Mouse (Mus musculus): ENCODE results near the gene Fhit. TPM values are rescaled to one million over a fixed set of nuclear protein-coding genes. Genes with fewer than 3 reads are reported as not detected.

Fhit gene
- total and polyA plus RNA-seq, 2 experiments from 2014 or later: 9.9 to 11.8 TPM

DNA sequence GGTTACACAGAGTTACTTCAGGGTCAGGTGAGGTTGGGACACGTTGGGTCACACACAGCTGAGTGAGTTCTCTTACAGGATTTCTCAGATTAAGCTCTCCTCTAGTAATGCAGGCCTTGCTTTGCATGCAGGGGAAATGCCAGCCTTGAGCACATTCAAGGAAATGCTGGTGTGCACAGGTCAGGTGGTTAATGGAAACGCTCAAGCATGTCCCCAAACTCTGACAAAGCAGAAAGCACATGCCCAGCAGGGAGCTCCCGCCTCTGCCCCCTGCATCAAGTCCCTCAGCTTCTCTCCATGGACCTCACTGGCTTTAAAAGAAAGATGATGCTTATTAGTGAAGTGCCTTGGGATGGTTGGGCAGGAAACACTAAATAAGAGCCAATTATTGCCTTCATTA lies 530.1 kb downstream of the Fhit start:
- H3K9me3 ChIP-seq (ENCODE audit: low read length): no peaks in the 10 kb centered on the region
- no peaks in the 10 kb centered on the region for H3K27me3 ChIP-seq (ENCODE audit: insufficient read depth, low read length)
- H3K4me1 ChIP-seq (ENCODE audit: insufficient read depth, low read length): no peaks in the 10 kb centered on the region
- no peak overlapping the region for H3K9ac ChIP-seq (replicated peaks; ENCODE audit: low read length, poor library complexity, severe bottlenecking)
- no peak overlapping the region for H3K27ac ChIP-seq (ENCODE audit: low read depth, low read length)
- no peak overlapping the region for H3K4me2 ChIP-seq (ENCODE audit: low read depth, low read length, poor library complexity, severe bottlenecking)
- WGBS: 48% methylated on average over 3 of the region's 3 CpGs
- TF ChIP-seq CTCF (IDR thresholded peaks at IDR 0.05): no peak
- H3K36me3 ChIP-seq (ENCODE audit: insufficient read depth, low read length): no peaks in the 10 kb centered on the region
- no peak overlapping the region for H3K4me3 ChIP-seq (ENCODE audit: low read depth, low read length)
- no peak for ATAC-seq (ENCODE audit: low FRiP score)
- DNase-seq (ENCODE audit: low spot score): no peak

DNA sequence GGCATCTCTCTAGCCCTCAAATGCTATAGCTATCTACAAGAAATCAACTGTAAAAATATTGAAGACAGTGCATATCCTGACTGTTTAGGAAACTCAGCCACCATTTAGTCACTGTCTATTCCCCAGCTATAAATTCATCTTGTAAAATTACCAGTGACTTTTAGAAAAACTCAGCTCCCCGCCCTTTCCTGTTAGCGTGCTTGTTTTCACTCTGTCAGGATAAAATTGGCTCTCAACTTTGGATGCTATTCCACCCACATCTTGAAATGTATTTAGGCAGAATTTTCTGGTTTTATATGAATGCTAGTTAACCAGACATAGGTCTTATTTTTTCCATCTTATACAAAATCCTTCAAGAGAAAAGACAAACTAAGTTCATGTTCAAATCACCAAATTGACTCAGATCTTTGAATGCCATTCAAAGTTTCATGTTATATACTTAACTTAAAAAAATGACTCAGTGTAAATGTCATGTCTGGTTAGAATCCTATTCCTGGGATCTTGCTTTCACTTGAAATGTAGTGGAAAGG lies 530.9 kb downstream of the Fhit start:
- H3K4me3 ChIP-seq (ENCODE audit: low read depth, low read length): no peak overlapping the region
- ATAC-seq (ENCODE audit: low FRiP score) (no peak), DNase-seq (ENCODE audit: low spot score) (no peak)
- no peaks in the 10 kb centered on the region for H3K36me3 ChIP-seq (ENCODE audit: insufficient read depth, low read length)
- H3K4me1 ChIP-seq (ENCODE audit: insufficient read depth, low read length): no peaks in the 10 kb centered on the region
- no peak overlapping the region for H3K27ac ChIP-seq (ENCODE audit: low read depth, low read length)
- no peaks in the 10 kb centered on the region for H3K27me3 ChIP-seq (ENCODE audit: insufficient read depth, low read length)
- H3K9me3 ChIP-seq (ENCODE audit: low read length): no peaks in the 10 kb centered on the region
- TF ChIP-seq CTCF (IDR thresholded peaks at IDR 0.05): no peak
- WGBS: 97% methylated on average over 2 of the region's 2 CpGs
- no peak overlapping the region for H3K9ac ChIP-seq (replicated peaks; ENCODE audit: low read length, poor library complexity, severe bottlenecking)
- H3K4me2 ChIP-seq (ENCODE audit: low read depth, low read length, poor library complexity, severe bottlenecking): no peak overlapping the region

DNA sequence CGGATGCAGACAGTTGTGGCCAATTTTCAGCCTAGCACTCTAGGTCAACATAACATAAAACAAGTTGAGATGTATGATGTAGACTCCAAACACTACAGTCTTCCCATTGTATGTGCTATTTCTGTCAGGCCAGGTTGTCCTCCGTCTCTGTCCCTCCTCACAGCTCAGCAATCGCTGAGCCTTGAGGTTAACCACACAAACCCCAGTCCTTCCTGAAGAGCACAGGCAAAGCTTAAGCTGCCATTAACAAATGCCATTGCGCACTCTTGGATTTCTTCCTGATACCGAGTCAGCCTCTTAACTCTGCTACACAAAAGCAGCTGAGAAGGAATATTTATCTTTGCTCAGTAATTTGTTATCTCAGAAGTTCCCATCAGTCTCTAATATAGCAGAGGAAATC lies 568.4 kb downstream of the Fhit start:
- 82% methylated on average over 5 of the region's 5 CpGs for WGBS
- H3K4me3 ChIP-seq (ENCODE audit: low read depth, low read length): no peak overlapping the region
- H3K27me3 ChIP-seq (ENCODE audit: insufficient read depth, low read length): no peaks in the 10 kb centered on the region

DNA sequence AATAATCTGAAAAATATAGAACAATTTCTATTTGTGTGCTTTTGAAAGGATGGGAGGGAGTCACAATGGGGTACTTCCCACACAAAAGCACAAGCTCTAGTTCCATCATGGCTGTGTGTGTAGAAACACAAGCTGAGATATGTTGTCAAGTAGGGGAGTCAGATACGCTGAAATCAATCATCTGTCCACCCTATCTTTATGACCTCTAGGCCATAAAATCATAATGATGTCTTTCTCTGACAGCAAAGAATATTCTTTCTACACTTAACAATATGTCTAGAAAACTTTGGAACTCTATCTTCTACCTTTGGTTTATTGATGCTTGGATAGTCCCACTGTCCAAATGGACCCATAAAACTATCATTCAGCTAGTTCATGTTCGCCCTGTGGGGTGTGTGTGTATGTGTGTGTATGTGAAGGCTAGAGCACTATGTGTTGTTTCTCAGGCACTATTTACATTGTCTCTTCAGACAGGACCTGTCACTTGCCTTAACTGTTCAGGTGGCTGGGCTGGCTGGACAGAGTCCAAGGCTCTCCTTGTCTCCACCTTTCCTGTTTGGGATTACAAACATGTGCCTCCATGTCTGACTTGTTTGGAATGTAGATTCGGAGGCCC lies 592.8 kb downstream of the Fhit start:
- Histone ChIP-seq H3K27ac (ENCODE audit: low read depth, low read length) (no peak overlapping the region), H3K27me3 (ENCODE audit: insufficient read depth, low read length) (no peaks in the 10 kb centered on the region), H3K4me2 (ENCODE audit: low read depth, low read length, poor library complexity, severe bottlenecking) (no peak overlapping the region), H3K36me3 (ENCODE audit: insufficient read depth, low read length) (no peaks in the 10 kb centered on the region), H3K9ac (replicated peaks; ENCODE audit: low read length, poor library complexity, severe bottlenecking) (no peak overlapping the region), H3K9me3 (ENCODE audit: low read length) (no peaks in the 10 kb centered on the region), H3K4me3 (ENCODE audit: low read depth, low read length) (no peak overlapping the region), H3K4me1 (ENCODE audit: insufficient read depth, low read length) (no peaks in the 10 kb centered on the region)
- ATAC-seq (ENCODE audit: low FRiP score): no peak
- no peak for TF ChIP-seq CTCF (IDR thresholded peaks at IDR 0.05)
- WGBS: 94% methylated on average over 3 of the region's 3 CpGs
- no peak for DNase-seq (ENCODE audit: low spot score)

More for the DNA sequence above, 568.4 kb downstream of the Fhit start:
- H3K36me3 ChIP-seq (ENCODE audit: insufficient read depth, low read length): no peaks in the 10 kb centered on the region
- H3K9me3 ChIP-seq (ENCODE audit: low read length): no peaks in the 10 kb centered on the region
- no peaks in the 10 kb centered on the region for H3K4me1 ChIP-seq (ENCODE audit: insufficient read depth, low read length)
- no peak for ATAC-seq (ENCODE audit: low FRiP score)
- DNase-seq (ENCODE audit: low spot score): no peak
- TF ChIP-seq CTCF (IDR thresholded peaks at IDR 0.05): no peak
- no peak overlapping the region for H3K4me2 ChIP-seq (ENCODE audit: low read depth, low read length, poor library complexity, severe bottlenecking)
- no peak overlapping the region for H3K9ac ChIP-seq (replicated peaks; ENCODE audit: low read length, poor library complexity, severe bottlenecking)
- no peak overlapping the region for H3K27ac ChIP-seq (ENCODE audit: low read depth, low read length)

DNA sequence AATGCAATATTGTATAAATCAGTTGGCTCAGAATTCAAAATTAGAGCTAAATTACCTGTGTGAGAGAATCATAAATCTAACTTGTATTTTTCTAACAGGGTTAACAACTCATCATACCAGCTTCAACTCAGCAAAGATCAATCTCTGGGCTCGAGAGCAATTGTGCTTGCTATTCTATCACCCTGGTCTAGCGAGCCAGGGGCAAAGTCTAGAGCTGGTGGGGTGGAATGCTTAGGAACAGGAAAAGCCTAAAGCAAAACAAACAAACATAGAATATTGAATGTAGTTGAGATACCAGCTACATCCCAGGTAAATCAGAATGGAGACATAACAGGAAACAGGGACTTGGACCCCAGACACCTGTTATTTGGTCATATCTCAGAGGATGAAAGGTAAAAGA lies 594.1 kb downstream of the Fhit start:
- no peak overlapping the region for H3K27ac ChIP-seq (ENCODE audit: low read depth, low read length)
- WGBS: 86% methylated on average over 2 of the region's 2 CpGs
- TF ChIP-seq CTCF (IDR thresholded peaks at IDR 0.05): no peak
- ATAC-seq (ENCODE audit: low FRiP score) (no peak), DNase-seq (ENCODE audit: low spot score) (no peak)
- H3K36me3 ChIP-seq (ENCODE audit: insufficient read depth, low read length): no peaks in the 10 kb centered on the region
- H3K4me1 ChIP-seq (ENCODE audit: insufficient read depth, low read length): no peaks in the 10 kb centered on the region
- H3K9me3 ChIP-seq (ENCODE audit: low read length): no peaks in the 10 kb centered on the region
- H3K4me2 ChIP-seq (ENCODE audit: low read depth, low read length, poor library complexity, severe bottlenecking): no peak overlapping the region
- no peaks in the 10 kb centered on the region for H3K27me3 ChIP-seq (ENCODE audit: insufficient read depth, low read length)
- no peak overlapping the region for H3K4me3 ChIP-seq (ENCODE audit: low read depth, low read length)
- no peak overlapping the region for H3K9ac ChIP-seq (replicated peaks; ENCODE audit: low read length, poor library complexity, severe bottlenecking)

DNA sequence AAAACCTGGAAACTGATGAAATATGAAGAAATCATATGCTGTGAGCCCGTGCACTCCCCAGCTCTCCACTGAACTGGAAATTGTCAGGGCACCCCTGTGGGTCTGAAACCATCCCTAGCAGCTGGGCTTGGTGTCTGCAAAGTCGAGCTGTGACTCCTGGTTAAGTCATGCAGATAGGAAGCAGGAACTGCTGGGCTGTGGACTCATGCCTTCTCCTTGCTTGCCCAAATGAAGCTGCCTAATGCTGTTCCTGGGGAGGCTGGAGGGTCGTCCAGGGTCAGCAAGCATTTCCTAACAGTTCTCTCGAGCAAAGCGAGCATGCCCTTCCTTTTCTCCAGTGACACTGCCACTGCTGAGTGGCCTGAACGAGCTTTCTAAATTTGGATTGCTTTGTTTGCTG lies 607.1 kb downstream of the Fhit start:
- WGBS: 26% methylated on average over 6 of the region's 6 CpGs
- TF ChIP-seq CTCF (IDR thresholded peaks at IDR 0.05): no peak
- DNase-seq (ENCODE audit: low spot score) (no peak), ATAC-seq (ENCODE audit: low FRiP score) (no peak)
- no peak overlapping the region for H3K9ac ChIP-seq (replicated peaks; ENCODE audit: low read length, poor library complexity, severe bottlenecking)
- H3K27me3 ChIP-seq (ENCODE audit: insufficient read depth, low read length): no peaks in the 10 kb centered on the region
- no peaks in the 10 kb centered on the region for H3K4me1 ChIP-seq (ENCODE audit: insufficient read depth, low read length)
- H3K9me3 ChIP-seq (ENCODE audit: low read length): no peaks in the 10 kb centered on the region
- no peak overlapping the region for H3K4me3 ChIP-seq (ENCODE audit: low read depth, low read length)
- H3K36me3 ChIP-seq (ENCODE audit: insufficient read depth, low read length): no peaks in the 10 kb centered on the region
- no peak overlapping the region for H3K27ac ChIP-seq (ENCODE audit: low read depth, low read length)
- no peak overlapping the region for H3K4me2 ChIP-seq (ENCODE audit: low read depth, low read length, poor library complexity, severe bottlenecking)

Data from midbrain, postnatal 0 days (tissue).